Mouse (Mus musculus): Measurements from ENCODE around the gene Itpr2. TPM values are rescaled to one million over a fixed set of nuclear protein-coding genes. Genes with fewer than 3 reads are reported as not detected.

Itpr2 gene
- polyA plus RNA-seq, 1 experiment from 2014 or later: 10.9 TPM

DNA sequence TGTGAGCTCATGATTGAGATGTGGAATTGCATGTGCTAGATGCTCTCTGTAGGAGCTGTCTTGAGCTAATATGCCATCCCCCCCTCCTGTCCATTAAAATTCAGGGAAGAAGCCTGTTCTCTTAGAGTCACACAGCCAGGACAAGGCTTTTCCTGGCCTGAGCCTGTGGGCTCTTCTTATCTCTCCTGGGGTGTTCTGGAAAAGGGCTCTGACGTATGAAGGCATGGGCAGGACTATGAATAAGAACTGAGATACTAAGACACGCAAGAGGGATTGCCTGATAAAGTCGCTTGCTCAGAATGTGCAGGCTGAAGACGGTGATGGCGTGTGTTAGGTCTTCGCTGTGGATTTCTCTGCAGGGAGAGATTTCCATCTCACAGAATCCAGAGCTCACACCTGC is 361.9 kb downstream of the Itpr2 start:
- no peaks in the 10 kb centered on the region for H3K27me3 ChIP-seq (ENCODE audit: control insufficient read depth, insufficient read depth, low read length)
- WGBS: 86% methylated on average over 6 of the region's 6 CpGs

DNA sequence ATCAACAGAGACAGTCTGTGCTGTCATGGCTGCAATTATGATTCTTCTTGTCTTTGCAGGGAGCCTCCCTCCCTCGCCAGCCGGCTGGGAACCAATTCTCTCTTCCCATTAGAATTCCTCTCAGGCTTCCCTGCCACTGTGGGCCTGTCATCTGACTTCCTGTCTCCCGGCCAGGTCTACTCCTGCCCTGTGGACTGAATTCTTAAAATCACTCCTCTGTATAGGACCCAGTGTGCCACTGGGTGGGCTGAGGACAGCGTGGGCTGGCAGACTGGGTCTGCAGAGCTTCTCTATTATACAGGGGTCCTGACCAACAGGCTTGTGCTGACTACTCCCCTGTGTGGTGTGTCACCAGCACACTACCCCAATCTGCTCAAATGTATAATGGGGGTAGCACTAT is 365.4 kb downstream of the Itpr2 start:
- H3K4me1 ChIP-seq (replicated peaks; ENCODE audit: control insufficient read depth, insufficient read depth): no peaks in the 10 kb centered on the region
- H3K9me3 ChIP-seq (ENCODE audit: control insufficient read depth, low read length): no peaks in the 10 kb centered on the region
- 61% methylated on average over 4 of the region's 4 CpGs for WGBS
- ATAC-seq (ENCODE audit: low FRiP score, low TSS enrichment): no peak
- no peak overlapping the region for H3K4me3 ChIP-seq (ENCODE audit: low read depth, low read length)
- no peak overlapping the region for H3K4me2 ChIP-seq (replicated peaks; ENCODE audit: low read depth)
- H3K9ac ChIP-seq (ENCODE audit: low read length): no peak overlapping the region
- no peak for DNase-seq (ENCODE audit: low spot score)
- no peak overlapping the region for H3K27ac ChIP-seq (replicated peaks)
- TF ChIP-seq CTCF (IDR thresholded peaks at IDR 0.05; ENCODE audit: low read depth): no peak
- no peaks in the 10 kb centered on the region for H3K27me3 ChIP-seq (ENCODE audit: control insufficient read depth, insufficient read depth, low read length)
- H3K36me3 ChIP-seq (ENCODE audit: control insufficient read depth, insufficient read depth, low read length): no peaks in the 10 kb centered on the region

More for the DNA sequence above, 361.9 kb downstream of the Itpr2 start:
- Histone ChIP-seq H3K4me1 (replicated peaks; ENCODE audit: control insufficient read depth, insufficient read depth) (no peaks in the 10 kb centered on the region), H3K9me3 (ENCODE audit: control insufficient read depth, low read length) (no peaks in the 10 kb centered on the region), H3K27ac (replicated peaks) (no peak overlapping the region), H3K4me2 (replicated peaks; ENCODE audit: low read depth) (no peak overlapping the region), H3K36me3 (ENCODE audit: control insufficient read depth, insufficient read depth, low read length) (no peaks in the 10 kb centered on the region), H3K4me3 (ENCODE audit: low read depth, low read length) (no peak overlapping the region), H3K9ac (ENCODE audit: low read length) (no peak overlapping the region)
- TF ChIP-seq EP300 (optimal IDR thresholded peaks at IDR 0.05): no peak
- no peak for TF ChIP-seq CTCF (IDR thresholded peaks at IDR 0.05; ENCODE audit: low read depth)
- ATAC-seq (ENCODE audit: low FRiP score, low TSS enrichment) (no peak), DNase-seq (ENCODE audit: low spot score) (no peak)

DNA sequence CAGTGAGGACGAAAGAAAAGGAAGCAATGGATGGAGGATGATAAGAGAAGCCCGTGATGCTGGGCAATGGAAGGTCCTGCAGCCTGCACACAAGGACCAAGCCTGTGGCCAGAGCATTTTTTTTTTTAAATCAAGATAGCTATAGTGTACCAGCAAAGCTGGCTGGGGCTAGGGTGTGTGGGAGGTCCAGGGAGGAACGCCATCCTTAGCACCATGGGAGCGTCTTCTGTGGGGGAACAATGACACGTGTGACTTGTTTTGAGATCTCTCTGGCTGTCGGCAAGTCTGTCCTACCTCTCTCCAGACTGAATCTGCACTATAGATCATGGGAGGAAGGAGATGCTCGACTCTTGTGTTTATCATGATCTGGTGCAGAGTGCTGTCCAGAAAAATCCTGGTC is 365.8 kb downstream of the Itpr2 start:
- Histone ChIP-seq H3K4me1 (replicated peaks; ENCODE audit: control insufficient read depth, insufficient read depth) (no peaks in the 10 kb centered on the region), H3K9ac (ENCODE audit: low read length) (no peak overlapping the region), H3K36me3 (ENCODE audit: control insufficient read depth, insufficient read depth, low read length) (no peaks in the 10 kb centered on the region), H3K27ac (replicated peaks) (no peak overlapping the region), H3K9me3 (ENCODE audit: control insufficient read depth, low read length) (no peaks in the 10 kb centered on the region), H3K4me3 (ENCODE audit: low read depth, low read length) (no peak overlapping the region), H3K4me2 (replicated peaks; ENCODE audit: low read depth) (no peak overlapping the region), H3K27me3 (ENCODE audit: control insufficient read depth, insufficient read depth, low read length) (no peaks in the 10 kb centered on the region)
- no peak for ATAC-seq (ENCODE audit: low FRiP score, low TSS enrichment)
- TF ChIP-seq CTCF (IDR thresholded peaks at IDR 0.05; ENCODE audit: low read depth) (no peak), EP300 (optimal IDR thresholded peaks at IDR 0.05) (no peak)
- 43% methylated on average over 7 of the region's 7 CpGs for WGBS
- DNase-seq (ENCODE audit: low spot score): no peak

DNA sequence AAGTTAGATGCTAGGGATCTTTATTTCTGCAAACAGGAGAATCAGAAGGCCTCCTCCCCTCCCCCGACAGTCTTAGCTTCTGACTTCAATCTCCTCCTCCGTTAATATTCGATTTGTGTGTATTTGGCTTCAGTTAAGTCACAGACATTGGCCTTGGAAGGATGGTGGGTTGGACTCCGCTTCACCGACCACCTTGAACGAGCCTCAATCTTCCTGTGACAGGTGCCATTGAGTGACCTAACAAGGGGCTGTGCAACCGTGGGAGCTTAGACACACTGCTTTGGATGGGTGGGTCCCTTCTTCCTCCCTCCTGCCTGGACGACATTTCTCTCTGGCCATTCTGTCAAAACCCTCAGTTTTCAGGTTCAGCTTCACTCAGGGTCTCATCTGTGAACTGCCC is 366.7 kb downstream of the Itpr2 start:
- Histone ChIP-seq H3K27me3 (ENCODE audit: control insufficient read depth, insufficient read depth, low read length) (no peaks in the 10 kb centered on the region), H3K9me3 (ENCODE audit: control insufficient read depth, low read length) (no peaks in the 10 kb centered on the region), H3K27ac (replicated peaks) (no peak overlapping the region), H3K4me2 (replicated peaks; ENCODE audit: low read depth) (no peak overlapping the region), H3K4me3 (ENCODE audit: low read depth, low read length) (no peak overlapping the region), H3K9ac (ENCODE audit: low read length) (no peak overlapping the region), H3K36me3 (ENCODE audit: control insufficient read depth, insufficient read depth, low read length) (no peaks in the 10 kb centered on the region), H3K4me1 (replicated peaks; ENCODE audit: control insufficient read depth, insufficient read depth) (no peaks in the 10 kb centered on the region)
- ATAC-seq (ENCODE audit: low FRiP score, low TSS enrichment) (no peak), DNase-seq (ENCODE audit: low spot score) (no peak)
- WGBS: 73% methylated on average over 8 of the region's 8 CpGs
- TF ChIP-seq CTCF (IDR thresholded peaks at IDR 0.05; ENCODE audit: low read depth) (no peak), EP300 (optimal IDR thresholded peaks at IDR 0.05) (no peak)

DNA sequence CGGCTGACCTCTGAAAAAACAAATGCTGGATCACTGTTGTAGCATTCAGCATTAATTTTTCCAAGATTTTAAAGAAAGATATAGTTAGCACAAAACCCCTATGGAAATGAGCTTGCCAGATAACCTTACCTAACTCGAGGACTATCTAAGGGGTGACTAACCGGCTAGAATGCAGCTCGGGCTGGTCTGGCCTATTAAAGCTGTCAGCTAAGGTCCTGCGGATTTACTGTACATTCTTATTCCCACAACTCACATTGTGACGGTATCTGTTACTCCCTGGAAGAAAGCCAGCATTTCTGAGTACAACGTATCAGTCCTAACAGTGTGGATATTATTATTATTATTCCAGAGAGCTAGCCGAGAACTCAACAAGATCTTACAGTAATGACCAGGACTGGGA is 368.1 kb downstream of the Itpr2 start:
- WGBS: 54% methylated on average over 8 of the region's 8 CpGs
- TF ChIP-seq CTCF (IDR thresholded peaks at IDR 0.05; ENCODE audit: low read depth) (no peak), EP300 (optimal IDR thresholded peaks at IDR 0.05) (no peak)
- Histone ChIP-seq H3K36me3 (ENCODE audit: control insufficient read depth, insufficient read depth, low read length) (no peaks in the 10 kb centered on the region; the same call in 1 of the 2 replicates), H3K9ac (ENCODE audit: low read length) (no peak overlapping the region), H3K4me2 (replicated peaks; ENCODE audit: low read depth) (no peak overlapping the region), H3K4me1 (replicated peaks; ENCODE audit: control insufficient read depth, insufficient read depth) (no peaks in the 10 kb centered on the region), H3K4me3 (ENCODE audit: low read depth, low read length) (no peak overlapping the region), H3K27ac (replicated peaks) (no peak overlapping the region), H3K27me3 (ENCODE audit: control insufficient read depth, insufficient read depth, low read length) (no peaks in the 10 kb centered on the region), H3K9me3 (ENCODE audit: control insufficient read depth, low read length) (no peaks in the 10 kb centered on the region)
- DNase-seq (ENCODE audit: low spot score) (no peak), ATAC-seq (ENCODE audit: low FRiP score, low TSS enrichment) (no peak)

DNA sequence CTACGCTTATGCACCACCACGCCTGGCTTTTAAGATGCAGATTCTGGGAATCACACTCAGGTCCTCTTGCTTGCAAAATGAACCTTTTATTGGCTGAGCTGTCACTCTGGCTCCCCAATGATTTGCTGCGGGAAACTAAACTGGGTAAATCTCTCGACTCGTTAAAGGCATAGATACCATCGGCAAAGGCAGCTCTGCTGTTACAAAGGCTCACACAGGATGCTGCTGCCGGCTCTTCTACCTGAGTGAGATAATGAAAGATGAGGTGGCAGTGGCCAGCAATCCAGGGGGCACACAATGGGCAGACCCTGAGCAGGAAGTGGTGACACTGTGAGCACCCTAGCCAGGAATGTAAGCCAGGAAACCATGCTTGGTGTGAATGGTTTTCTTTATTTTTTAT is 373.0 kb downstream of the Itpr2 start:
- 79% methylated on average over 7 of the region's 7 CpGs for WGBS
- no peak overlapping the region for H3K27ac ChIP-seq (replicated peaks)
- no peaks in the 10 kb centered on the region for H3K4me1 ChIP-seq (replicated peaks; ENCODE audit: control insufficient read depth, insufficient read depth)
- no peak overlapping the region for H3K4me2 ChIP-seq (replicated peaks; ENCODE audit: low read depth)
- ATAC-seq (ENCODE audit: low FRiP score, low TSS enrichment): no peak
- H3K4me3 ChIP-seq (ENCODE audit: low read depth, low read length): no peak overlapping the region
- H3K9me3 ChIP-seq (ENCODE audit: control insufficient read depth, low read length): no peaks in the 10 kb centered on the region
- TF ChIP-seq EP300 (optimal IDR thresholded peaks at IDR 0.05): no peak
- no peak overlapping the region for H3K9ac ChIP-seq (ENCODE audit: low read length)
- no peaks in the 10 kb centered on the region for H3K27me3 ChIP-seq (ENCODE audit: control insufficient read depth, insufficient read depth, low read length)
- peak; percentile 9 for DNase-seq (ENCODE audit: low spot score)
- no peaks in the 10 kb centered on the region; the same call in 1 of the 2 replicates for H3K36me3 ChIP-seq (ENCODE audit: control insufficient read depth, insufficient read depth, low read length)

Measured in stomach, postnatal 0 days (tissue).